Mouse (Mus musculus): Measurements from ENCODE around the gene Gm28845. TPM values are rescaled to one million over a fixed set of nuclear protein-coding genes. Genes with fewer than 3 reads are reported as not detected.
"Not testable (repeated sequence)": the region's sequence is repeated elsewhere in the genome, so short reads cannot be mapped to it uniquely, and the experiment has no call there.

The Gm28845 gene
- polyA plus RNA-seq, 1 experiment = not detected

DNA sequence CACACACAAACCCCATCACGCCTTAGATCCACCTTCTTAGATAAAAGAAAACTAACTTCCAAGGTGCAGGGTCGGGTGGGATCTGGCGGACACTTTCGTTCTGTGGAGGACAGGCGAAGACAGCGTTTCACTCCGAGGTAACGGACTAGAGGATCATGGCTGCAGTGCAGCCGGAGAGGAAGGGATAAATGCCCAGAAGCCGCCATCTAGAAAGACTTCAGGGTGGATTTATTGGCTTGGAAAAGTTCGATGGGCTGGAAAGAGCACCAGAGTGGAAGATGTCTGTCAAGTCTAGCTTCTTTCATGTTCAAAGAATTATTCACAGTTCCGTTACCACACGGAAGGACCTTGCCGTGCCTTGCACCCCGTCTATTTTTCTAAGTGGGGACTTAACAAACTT is 55.2 kb downstream of the Gm28845 start:
- H3K4me1 ChIP-seq (ENCODE audit: control insufficient read depth, insufficient read depth, low read length) = no peaks in the 10 kb centered on the region
- TF ChIP-seq POLR2A (IDR thresholded peaks at IDR 0.05; ENCODE audit: borderline replicate concordance, control insufficient read depth, low read depth, low read length) (no peak), CTCF (IDR thresholded peaks at IDR 0.05; ENCODE audit: control insufficient read depth, insufficient read depth, low read length) (no peak)
- 90% methylated on average over 15 of the region's 15 CpGs for WGBS
- no peak overlapping the region for H3K27ac ChIP-seq (ENCODE audit: control insufficient read depth, insufficient read depth, low read depth, low read length, poor library complexity)
- H3K4me3 ChIP-seq (replicated peaks; ENCODE audit: control insufficient read depth, low read depth, low read length) = no peak overlapping the region

DNA sequence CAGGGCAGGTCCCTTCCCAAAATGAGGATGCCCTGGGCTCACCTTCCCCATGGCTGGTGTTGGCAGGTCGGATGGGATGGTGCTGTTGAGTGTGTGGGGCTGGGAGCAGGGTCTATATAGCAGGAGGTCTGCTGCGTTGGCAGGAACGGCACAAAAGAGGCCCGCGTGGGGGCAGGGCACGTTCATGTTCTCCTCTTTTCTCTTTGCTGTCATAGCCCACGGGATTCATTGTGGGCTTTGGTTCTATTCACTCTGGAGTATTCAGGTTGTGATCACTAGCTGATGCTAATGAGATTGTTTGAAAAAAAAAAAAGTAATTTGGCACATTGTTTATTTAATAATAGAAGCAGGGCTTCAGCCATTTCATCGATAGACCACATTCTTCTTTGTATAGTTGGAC is 56.0 kb downstream of the Gm28845 start, which contains the start of gene Crygd:
Gene Crygd, minus strand, starts transcription at position 101 of the 400 bp plus-strand sequence.
- TF ChIP-seq POLR2A (IDR thresholded peaks at IDR 0.05; ENCODE audit: borderline replicate concordance, control insufficient read depth, low read depth, low read length) = no peak
- no peak for TF ChIP-seq CTCF (IDR thresholded peaks at IDR 0.05; ENCODE audit: control insufficient read depth, insufficient read depth, low read length)
- 84% methylated on average over 8 of the region's 8 CpGs for WGBS
- Histone ChIP-seq H3K27ac (ENCODE audit: control insufficient read depth, insufficient read depth, low read depth, low read length, poor library complexity) (no peak within 1 kb of the TSS), H3K4me1 (ENCODE audit: control insufficient read depth, insufficient read depth, low read length) (no peaks in the 10 kb centered on the region), H3K4me3 (replicated peaks; ENCODE audit: control insufficient read depth, low read depth, low read length) (no peak within 1 kb of the TSS)

DNA sequence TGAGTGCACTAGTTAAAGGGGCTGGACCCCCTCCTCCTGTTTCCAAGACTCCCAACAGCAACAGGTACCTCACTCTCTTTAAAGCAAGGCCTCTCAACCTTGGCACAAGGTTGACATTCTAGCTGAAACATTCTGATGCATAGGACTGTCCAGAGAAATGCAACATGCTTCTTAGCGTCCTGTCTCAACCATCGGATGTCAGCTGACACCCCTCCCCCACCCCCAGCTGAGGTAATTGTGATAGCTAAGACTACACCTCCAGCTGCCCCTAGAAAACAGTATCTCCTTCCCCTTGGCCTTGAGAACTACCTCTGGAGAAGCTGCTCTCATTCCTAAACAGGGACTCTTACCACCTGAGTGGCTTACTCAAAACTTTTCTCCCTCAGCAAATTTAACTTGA is 67.2 kb downstream of the Gm28845 start:
- H3K4me3 ChIP-seq (replicated peaks; ENCODE audit: control insufficient read depth, low read depth, low read length) = no peak overlapping the region
- H3K27ac ChIP-seq (ENCODE audit: control insufficient read depth, insufficient read depth, low read depth, low read length, poor library complexity) = no peak overlapping the region
- no peak for TF ChIP-seq POLR2A (IDR thresholded peaks at IDR 0.05; ENCODE audit: borderline replicate concordance, control insufficient read depth, low read depth, low read length)
- TF ChIP-seq CTCF (IDR thresholded peaks at IDR 0.05; ENCODE audit: control insufficient read depth, insufficient read depth, low read length) = no peak
- 66% methylated on average over 2 of the region's 2 CpGs for WGBS
- no peaks in the 10 kb centered on the region for H3K4me1 ChIP-seq (ENCODE audit: control insufficient read depth, insufficient read depth, low read length)

DNA sequence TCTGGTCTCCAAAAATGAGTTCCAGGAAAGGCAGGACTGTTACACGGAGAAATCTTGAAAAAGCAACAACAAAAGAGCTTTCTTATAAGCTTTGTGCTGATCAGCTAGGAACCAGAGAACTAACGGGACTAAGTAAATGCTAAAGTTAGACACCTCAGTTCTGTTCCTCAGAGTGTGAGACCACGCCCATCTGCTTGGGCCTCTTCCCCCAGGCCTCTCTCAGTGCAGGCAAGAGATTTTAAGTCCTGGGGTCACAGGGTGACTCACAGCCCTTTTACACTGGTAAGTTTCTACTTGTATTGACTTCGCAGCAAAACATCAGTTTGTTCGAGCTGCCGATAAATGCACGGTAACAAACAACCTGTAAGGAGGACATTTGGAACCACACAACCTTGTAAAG is 67.7 kb downstream of the Gm28845 start:
- no peak overlapping the region for H3K27ac ChIP-seq (ENCODE audit: control insufficient read depth, insufficient read depth, low read depth, low read length, poor library complexity)
- 78% methylated on average over 7 of the region's 7 CpGs for WGBS
- no peak overlapping the region for H3K4me3 ChIP-seq (replicated peaks; ENCODE audit: control insufficient read depth, low read depth, low read length)
- TF ChIP-seq CTCF (IDR thresholded peaks at IDR 0.05; ENCODE audit: control insufficient read depth, insufficient read depth, low read length) (no peak), POLR2A (IDR thresholded peaks at IDR 0.05; ENCODE audit: borderline replicate concordance, control insufficient read depth, low read depth, low read length) (no peak)
- H3K4me1 ChIP-seq (ENCODE audit: control insufficient read depth, insufficient read depth, low read length) = no peaks in the 10 kb centered on the region

DNA sequence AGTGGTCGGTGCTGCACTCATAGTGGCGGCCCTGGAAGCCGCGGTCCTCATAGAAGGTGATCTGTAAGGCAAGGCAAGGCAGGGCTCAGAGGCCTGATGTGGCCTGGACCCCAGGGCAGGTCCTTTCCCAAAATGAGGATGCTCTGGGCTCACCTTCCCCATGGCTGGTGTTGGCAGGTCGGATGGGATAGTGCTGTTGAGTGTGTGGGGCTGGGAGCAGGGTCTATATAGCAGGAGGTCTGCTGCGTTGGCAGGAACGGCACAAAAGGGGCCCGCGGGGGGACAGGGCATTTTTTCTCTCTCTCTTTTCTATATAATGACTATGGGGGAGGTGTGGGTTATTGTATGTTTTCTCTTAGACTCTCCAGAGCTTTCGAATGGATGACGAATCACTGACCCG is 68.4 kb downstream of the Gm28845 start, which contains the start of gene Cryge:
Gene Cryge, minus strand, starts transcription at position 198 of the 400 bp plus-strand sequence.
- not testable (repeated sequence) for H3K4me3 ChIP-seq (replicated peaks; ENCODE audit: control insufficient read depth, low read depth, low read length); H3K4me1 ChIP-seq (ENCODE audit: control insufficient read depth, insufficient read depth, low read length); H3K27ac ChIP-seq (ENCODE audit: control insufficient read depth, insufficient read depth, low read depth, low read length, poor library complexity)
- 85% methylated on average over 12 of the region's 12 CpGs for WGBS

Other genes starting within 250 kb of the Gm28845 start
- gene Plekhm3, start 162.7 kb downstream of the Gm28845 start, polyA plus RNA-seq (2011; ENCODE audit: insufficient read depth, insufficient read length, low replicate concordance, missing spikeins) = 2.3 and 4.5 TPM in 2 replicates
- gene Akr1cl, start 86.8 kb downstream of the Gm28845 start, polyA plus RNA-seq (2011; ENCODE audit: insufficient read depth, insufficient read length, low replicate concordance, missing spikeins) = 1.1 TPM in 1 of 2 replicates, not detected in the other
- not detected in 2 replicates for gene Cryge, start 68.4 kb downstream of the Gm28845 start, polyA plus RNA-seq (2011; ENCODE audit: insufficient read depth, insufficient read length, low replicate concordance, missing spikeins)
- gene Crygd, start 56.1 kb downstream of the Gm28845 start, polyA plus RNA-seq (2011; ENCODE audit: insufficient read depth, insufficient read length, low replicate concordance, missing spikeins) = not detected in 2 replicates
- gene Crygc, start 45.9 kb downstream of the Gm28845 start, polyA plus RNA-seq (2011; ENCODE audit: insufficient read depth, insufficient read length, low replicate concordance, missing spikeins) = not detected in 2 replicates
- gene Crygb, start 37.3 kb downstream of the Gm28845 start, polyA plus RNA-seq (2011; ENCODE audit: insufficient read depth, insufficient read length, low replicate concordance, missing spikeins) = not detected in 2 replicates
- not detected in 2 replicates for gene Cryga, start 16.2 kb downstream of the Gm28845 start, polyA plus RNA-seq (2011; ENCODE audit: insufficient read depth, insufficient read length, low replicate concordance, missing spikeins)
- gene D630023F18Rik, start 3.7 kb upstream of the Gm28845 start, polyA plus RNA-seq (2011; ENCODE audit: insufficient read depth, insufficient read length, low replicate concordance, missing spikeins) = 0.59 TPM in 1 of 2 replicates, not detected in the other
- gene Idh1, start 66.9 kb upstream of the Gm28845 start, polyA plus RNA-seq (2011; ENCODE audit: insufficient read depth, insufficient read length, low replicate concordance, missing spikeins) = 18.2 and 43.7 TPM in 2 replicates
- 4.2 and 10.0 TPM in 2 replicates for gene Pikfyve, start 67.1 kb upstream of the Gm28845 start, polyA plus RNA-seq (2011; ENCODE audit: insufficient read depth, insufficient read length, low replicate concordance, missing spikeins)
- not detected in 2 replicates for gene Pth2r, start 162.5 kb upstream of the Gm28845 start, polyA plus RNA-seq (2011; ENCODE audit: insufficient read depth, insufficient read length, low replicate concordance, missing spikeins)